Mouse (Mus musculus): ENCODE results near the gene Zfp784.

GRCm38 (mm10) chr7:5037026-5037425 is 1.2 kb downstream of the Zfp784 start:
- TF ChIP-seq POLR2A (IDR thresholded peaks at IDR 0.05; ENCODE audit: borderline replicate concordance, insufficient read depth, low read length) = no peak
- TF ChIP-seq CTCF (IDR thresholded peaks at IDR 0.05; ENCODE audit: borderline replicate concordance, insufficient read depth, low read depth, low read length) = no peak
